ENCODE assay signal across 22 mouse cellular contexts in the genomic region with DNA sequence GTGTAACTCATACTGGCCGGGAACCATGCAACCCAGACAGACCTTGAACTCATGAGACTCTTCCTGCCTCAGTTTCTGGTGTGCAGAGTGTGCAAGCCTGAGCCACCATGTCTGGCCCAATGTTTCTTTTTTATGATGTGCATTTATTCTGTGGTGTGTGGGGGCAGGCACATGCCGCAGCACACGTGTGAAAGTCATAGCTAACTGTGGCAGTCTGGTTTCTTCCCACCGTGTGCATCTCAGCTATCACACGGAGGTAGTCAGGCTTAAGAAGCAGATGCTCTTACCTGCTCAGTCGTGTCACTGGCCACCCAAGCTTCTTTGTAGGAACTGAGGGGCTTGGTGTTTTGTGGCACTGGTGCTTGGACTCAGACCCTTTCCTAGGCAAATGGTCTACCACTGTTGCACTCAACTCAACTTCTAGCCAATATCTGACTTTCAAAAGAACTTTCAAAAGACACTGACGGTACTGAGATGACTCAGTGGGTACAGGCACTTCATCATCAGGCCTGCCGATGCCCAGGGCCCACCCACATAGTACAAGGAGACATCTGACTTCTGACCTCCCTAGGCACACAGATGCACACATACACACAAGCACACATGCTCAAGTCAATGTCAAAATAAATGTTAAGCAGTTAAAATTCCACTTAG. TPM values are rescaled to one million over a fixed set of nuclear protein-coding genes. Genes with fewer than 3 reads are reported as not detected.
DNase-seq lines count a peak whose midpoint lies in the region; ATAC-seq lines count a peak whose summit lies in the region.
"Had no signal": no experiment of that assay in that cellular context is flagged by ENCODE, and none has a peak within 500 bp of the region (broad histone marks: within the 10 kb centered on the region; RNA-seq: fewer than 3 reads in every experiment).

No protein-coding gene starts in this region.

- no peak for ATAC-seq in CD4-positive, CD25-positive, alpha-beta regulatory T cell, adult 4 months
- no peak for ATAC-seq in hindbrain, embryonic 16.5 days
- ATAC-seq: activated CD4-positive, CD25-positive, alpha-beta regulatory T cell, adult 4 months; forebrain, embryonic 13.5 days; forebrain, embryonic 15.5 days; forebrain, postnatal 0 days; Patski had no signal

- no peak overlapping the region for H3K9ac ChIP-seq in hindbrain, embryonic 16.5 days (ENCODE audit: low read depth, low read length)
- H3K9ac ChIP-seq: embryonic facial prominence, embryonic 12.5 days; forebrain, embryonic 13.5 days; forebrain, embryonic 15.5 days; forebrain, postnatal 0 days had no signal

- no peaks in the 10 kb centered on the region for H3K9me3 ChIP-seq in hindbrain, embryonic 16.5 days (ENCODE audit: control insufficient read depth, low read length)
- H3K9me3 ChIP-seq: embryonic facial prominence, embryonic 10.5 days; embryonic facial prominence, embryonic 12.5 days; forebrain, embryonic 13.5 days; forebrain, embryonic 15.5 days; G1E had no signal

- H3K27ac ChIP-seq in hindbrain, embryonic 16.5 days (ENCODE audit: low read depth, low read length), result no peak overlapping the region
- H3K27ac ChIP-seq: embryonic facial prominence, embryonic 10.5 days; embryonic facial prominence, embryonic 12.5 days; forebrain, embryonic 13.5 days; forebrain, embryonic 15.5 days had no signal

- peaks cover 14% of the 10 kb centered on the region for H3K4me1 ChIP-seq in hindbrain, embryonic 16.5 days (ENCODE audit: control insufficient read depth, insufficient read depth, low read depth, low read length)

- DNase-seq in CD4-positive, CD25-positive, alpha-beta regulatory T cell, adult 2 months (ENCODE audit: low read depth, low spot score), result peak; percentile 25
- peak; percentile 62 for DNase-seq in induced T-regulatory cell, adult 2 months (ENCODE audit: low read depth)
- no peak for DNase-seq in liver
- DNase-seq: adrenal gland, adult 8-10 months; adrenal gland, postnatal 14 days; adrenal gland, postnatal 36 days; B cell, adult 2 months; cerebellum, adult 11-12 months; cerebellum, adult 2 months; cerebellum, adult 9-10 months; cerebellum, postnatal 10 days; cerebellum, postnatal 25 days; forebrain, postnatal 0 days had no signal

- no peaks in the 10 kb centered on the region for H3K36me3 ChIP-seq in hindbrain, embryonic 16.5 days (ENCODE audit: control insufficient read depth, insufficient read depth, low read length)
- H3K36me3 ChIP-seq: embryonic facial prominence, embryonic 10.5 days; embryonic facial prominence, embryonic 12.5 days; forebrain, embryonic 15.5 days had no signal

- no peak overlapping the region for H3K4me3 ChIP-seq in hindbrain, embryonic 16.5 days (ENCODE audit: low read length)
- H3K4me3 ChIP-seq: embryonic facial prominence, embryonic 10.5 days; embryonic facial prominence, embryonic 12.5 days; forebrain, embryonic 13.5 days; forebrain, embryonic 15.5 days had no signal

- WGBS in hindbrain, embryonic 16.5 days, result 87% methylated on average over 8 of the region's 8 CpGs

- H3K27me3 ChIP-seq in hindbrain, embryonic 16.5 days (replicated peaks; ENCODE audit: control insufficient read depth, insufficient read depth, low read length), result no peaks in the 10 kb centered on the region
- H3K27me3 ChIP-seq: Patski had no signal

- no peak overlapping the region for H3K4me2 ChIP-seq in hindbrain, embryonic 16.5 days (ENCODE audit: low read length)
- H3K4me2 ChIP-seq: embryonic facial prominence, embryonic 12.5 days; forebrain, embryonic 13.5 days; forebrain, embryonic 15.5 days had no signal

RNA-seq across cellular contexts. Expression of a gene that starts 2.7 kb away (rescaled TPM):
- 1 to 10 TPM; 1.4 to 1.6 TPM for polyA plus RNA-seq in CD4-positive, CD25-positive, alpha-beta regulatory T cell, adult 4 months (2017; shearing (Covaris generic))
- polyA plus RNA-seq in hindbrain, embryonic 16.5 days (2015; fragmentation: Nextera tagmentation; extraction: Ambion mirVana), result 0.53 and 0.60 TPM in 2 replicates

RNA-seq across cellular contexts. Expression of a gene that starts 2.8 kb away (rescaled TPM):
- polyA plus RNA-seq in CD4-positive, CD25-positive, alpha-beta regulatory T cell, adult 4 months (2017; shearing (Covaris generic)), result 1 to 10 TPM; 2.9 to 3.8 TPM
- polyA plus RNA-seq in hindbrain, embryonic 16.5 days (2015; fragmentation: Nextera tagmentation; extraction: Ambion mirVana), result 6.5 and 6.8 TPM in 2 replicates

RNA-seq across cellular contexts. Expression of a gene that starts 11.5 kb away (rescaled TPM):
- polyA plus RNA-seq in CD4-positive, CD25-positive, alpha-beta regulatory T cell, adult 4 months (2017; shearing (Covaris generic)), result 1 to 10 TPM; 1.5 to 2.4 TPM
- 0.75 and 1.1 TPM in 2 replicates for polyA plus RNA-seq in hindbrain, embryonic 16.5 days (2015; fragmentation: Nextera tagmentation; extraction: Ambion mirVana)
- polyA plus RNA-seq: activated CD4-positive, CD25-positive, alpha-beta regulatory T cell, adult 4 months; G1E had no signal

RNA-seq across cellular contexts. Expression of a gene that starts 15.7 kb away (rescaled TPM):
- 10 to 100 TPM; 64.5 to 84.5 TPM for polyA plus RNA-seq in CD4-positive, CD25-positive, alpha-beta regulatory T cell, adult 4 months (2017; shearing (Covaris generic))
- polyA plus RNA-seq in hindbrain, embryonic 16.5 days (2015; fragmentation: Nextera tagmentation; extraction: Ambion mirVana), result 50.8 and 56.9 TPM in 2 replicates

RNA-seq across cellular contexts. Expression of a gene that starts 31.9 kb away (rescaled TPM):
- under 1 TPM in 1 of 2 experiments, not detected in 1; 0.58 TPM for polyA plus RNA-seq in CD4-positive, CD25-positive, alpha-beta regulatory T cell, adult 4 months (2017; shearing (Covaris generic))
- 2.6 and 3.4 TPM in 2 replicates for polyA plus RNA-seq in hindbrain, embryonic 16.5 days (2015; fragmentation: Nextera tagmentation; extraction: Ambion mirVana)
- polyA plus RNA-seq: G1E, Patski had no signal
